Mouse (Mus musculus) heart, postnatal 0 days (tissue): ENCODE data around the gene Ppif.

Experiments
- CTCF ChIP-seq: IDR thresholded peaks from 2 replicates; pipeline ENCODE4 v1.5.1; 2016; ENCODE audit warnings: antibody characterized with exemption, control low read depth, low read depth
- EP300 ChIP-seq: IDR thresholded peaks from 2 replicates; pipeline ENCODE4 v1.6.1; 2016; ENCODE audit warnings: antibody characterized with exemption, low read depth

DNA sequence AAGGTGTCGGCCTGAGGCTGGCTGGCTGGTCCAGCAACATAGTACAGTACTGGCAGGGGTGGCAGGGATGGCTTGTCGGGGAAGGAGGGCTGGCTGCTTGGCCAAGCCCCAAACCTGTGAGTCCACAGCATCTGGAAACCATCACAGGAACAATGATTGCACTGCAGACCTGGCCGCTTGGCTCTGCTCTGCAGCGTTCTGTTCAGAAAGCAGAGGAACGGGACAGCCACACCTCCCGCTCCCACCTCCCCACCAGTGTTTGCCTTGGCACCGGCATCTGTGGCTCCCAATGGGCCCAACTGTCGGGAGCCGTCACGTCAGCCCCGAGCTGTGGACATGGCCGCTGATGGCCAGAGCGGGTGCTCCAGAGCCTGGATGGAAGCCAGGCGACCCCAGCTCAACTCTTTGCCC lies 44.6 kb downstream of the Ppif start:
- TF ChIP-seq CTCF = no peak
- peak; percentile 78; the same call in 1 of the 2 replicates for TF ChIP-seq EP300
